Mouse (Mus musculus) heart, postnatal 0 days (tissue): ENCODE data around the gene Arhgef28.

ENCODE experiments used
- CTCF ChIP-seq: IDR thresholded peaks from 2 replicates; pipeline ENCODE4 v1.5.1; 2016; ENCODE audit warnings: antibody characterized with exemption, control low read depth, low read depth
- EP300 ChIP-seq: IDR thresholded peaks from 2 replicates; pipeline ENCODE4 v1.6.1; 2016; ENCODE audit warnings: antibody characterized with exemption, low read depth

- no peak for TF ChIP-seq CTCF
- no peak for TF ChIP-seq EP300
Observed at GRCm38 (mm10) chr13:97876031-97876430, 330.2 kb downstream of the Arhgef28 start.
